Mouse (Mus musculus) stomach, embryonic 14.5 days (tissue): Measurements from ENCODE around the gene Ush1c. TPM values are rescaled to one million over a fixed set of nuclear protein-coding genes. Genes with fewer than 3 reads are reported as not detected.

ENCODE experiments used
- ATAC-seq: fragments of 200-750 bp; cut with Nextera tagmentation; 2 replicates; pipeline ENCODE4 v1.8.0; 2017; ENCODE audit warnings: low read depth, moderate TSS enrichment; ENCODE audit not compliant: insufficient number of reproducible peaks, insufficient read depth, low FRiP score
- H3K27ac ChIP-seq: fragments of 300-500 bp; sonication (generic); 2 replicates; pipeline ENCODE4 v1.5.1; 2014; ENCODE audit warnings: mild to moderate bottlenecking, low read length, moderate library complexity, mixed read lengths
- H3K27me3 ChIP-seq: fragments of 300-500 bp; sonication (generic); 2 replicates; pipeline ENCODE4 v1.6.1; 2014; ENCODE audit warnings: low read length, control low read depth, mixed read lengths; ENCODE audit not compliant: control insufficient read depth, insufficient read depth
- H3K36me3 ChIP-seq: fragments of 300-500 bp; sonication (generic); 2 replicates; pipeline ENCODE4 v1.6.1; 2014; ENCODE audit warnings: mild to moderate bottlenecking, control low read depth, low read length, moderate library complexity, mixed read lengths; ENCODE audit not compliant: control insufficient read depth, insufficient read depth
- H3K4me1 ChIP-seq: fragments of 300-500 bp; sonication (generic); 2 replicates; pipeline ENCODE4 v1.6.1; 2014; ENCODE audit warnings: low read length, control low read depth, mixed read lengths; ENCODE audit not compliant: control insufficient read depth, insufficient read depth
- H3K4me2 ChIP-seq: fragments of 300-500 bp; sonication (generic); replicated peaks from 2 replicates; pipeline ENCODE4 v1.6.1; 2014; ENCODE audit warnings: low read depth, low read length, control low read depth
- H3K4me3 ChIP-seq: fragments of 300-500 bp; sonication (generic); 2 replicates; pipeline ENCODE4 v1.5.1; 2014; ENCODE audit warnings: low read depth, low read length, control low read depth
- H3K9ac ChIP-seq: fragments of 300-500 bp; sonication (generic); replicated peaks from 2 replicates; pipeline ENCODE4 v1.6.1; 2014; ENCODE audit warnings: low read depth, mild to moderate bottlenecking, control low read depth, low read length, moderate library complexity, mixed read lengths
- H3K9me3 ChIP-seq: fragments of 300-500 bp; sonication (generic); 2 replicates; pipeline ENCODE4 v1.6.1; 2016; ENCODE audit warnings: low read depth, low read length, control low read depth; ENCODE audit not compliant: control insufficient read depth
- WGBS: fragments of 180-500 bp; shearing (Covaris S2); extraction: QIAGEN DNeasy Blood & Tissue Kit; methylation state at CpG from one replicate; pipeline ENCODE4 v1.1.7; 2014; 5-methylcytosine and 5-hydroxymethylcytosine counted together
- polyA plus RNA-seq: library from polyadenylated mRNA; unstranded; fragments of >200 nt; fragmentation: Nextera tagmentation; extraction: Ambion mirVana; gene quantifications from 2 replicates; pipeline ENCODE4 v1.2.1, GENCODE M21; 2014

Gene Ush1c
- polyA plus RNA-seq, 1 experiment from 2014 or later, result 2.5 TPM

GRCm38 (mm10) chr7:46226253-46226652, 12.1 kb downstream of the Ush1c start:
- Histone ChIP-seq H3K9me3 (no peaks in the 10 kb centered on the region), H3K27ac (no peak overlapping the region), H3K9ac (no peak overlapping the region), H3K27me3 (no peaks in the 10 kb centered on the region), H3K4me1 (no peaks in the 10 kb centered on the region), H3K4me3 (no peak overlapping the region), H3K36me3 (no peaks in the 10 kb centered on the region), H3K4me2 (no peak overlapping the region)
- WGBS, result 31% methylated on average over 7 of the region's 7 CpGs
- ATAC-seq, result no peak

- WGBS, result 51% methylated on average over 8 of the region's 8 CpGs
- no peak overlapping the region for H3K4me3 ChIP-seq
- H3K9ac ChIP-seq, result no peak overlapping the region
- no peaks in the 10 kb centered on the region for H3K36me3 ChIP-seq
- H3K27me3 ChIP-seq, result no peaks in the 10 kb centered on the region
- peaks cover 6% of the 10 kb centered on the region; the same call in 1 of the 2 replicates for H3K4me1 ChIP-seq
- no peaks in the 10 kb centered on the region for H3K9me3 ChIP-seq
- H3K4me2 ChIP-seq, result no peak overlapping the region
- peak; percentile 46; the same call in 1 of the 2 replicates for ATAC-seq
- no peak overlapping the region for H3K27ac ChIP-seq
These were observed 17.6 kb downstream of the Ush1c start for GRCm38 (mm10) chr7:46220591-46221129.

DNA sequence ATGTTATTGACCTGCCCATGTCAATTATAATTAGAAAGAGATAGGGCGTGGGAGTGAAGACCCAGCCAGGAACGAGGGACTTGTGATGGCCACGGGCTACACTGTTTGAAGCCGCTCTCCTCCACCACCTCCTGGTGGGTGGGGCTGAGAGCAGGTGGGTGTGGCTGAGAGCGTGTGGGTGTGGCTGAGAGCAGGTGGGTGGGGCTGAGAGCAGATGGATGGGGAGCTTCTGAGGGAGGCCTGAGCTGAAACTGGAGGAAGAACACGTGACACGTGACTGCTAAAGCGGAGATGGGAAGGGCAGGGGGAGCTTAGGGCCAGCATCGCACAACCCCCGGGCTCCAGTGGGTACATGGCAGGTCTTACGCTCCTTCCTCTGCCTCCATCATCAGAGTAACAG, 19.9 kb downstream of the Ush1c start:
- H3K36me3 ChIP-seq, result no peaks in the 10 kb centered on the region
- ATAC-seq, result peak; percentile 83
- WGBS, result 14% methylated on average over 11 of the region's 11 CpGs
- H3K4me3 ChIP-seq, result no peak overlapping the region
- H3K27me3 ChIP-seq, result no peaks in the 10 kb centered on the region
- peaks cover 6% of the 10 kb centered on the region; the same call in 1 of the 2 replicates for H3K4me1 ChIP-seq
- no peak overlapping the region for H3K27ac ChIP-seq
- H3K9ac ChIP-seq, result no peak overlapping the region
- H3K4me2 ChIP-seq, result no peak overlapping the region
- no peaks in the 10 kb centered on the region for H3K9me3 ChIP-seq

- no peak for ATAC-seq
- WGBS, result 74% methylated on average over 2 of the region's 2 CpGs
- H3K36me3 ChIP-seq, result no peaks in the 10 kb centered on the region
- peaks cover 6% of the 10 kb centered on the region; the same call in 1 of the 2 replicates for H3K4me1 ChIP-seq
- no peak overlapping the region for H3K9ac ChIP-seq
- no peak overlapping the region for H3K27ac ChIP-seq
- no peaks in the 10 kb centered on the region for H3K9me3 ChIP-seq
- H3K4me3 ChIP-seq, result no peak overlapping the region
- H3K4me2 ChIP-seq, result no peak overlapping the region
- H3K27me3 ChIP-seq, result no peaks in the 10 kb centered on the region
These were observed 21.8 kb downstream of the Ush1c start for GRCm38 (mm10) chr7:46216481-46216880.

GRCm38 (mm10) chr7:46210276-46210675, 28.0 kb downstream of the Ush1c start:
- Histone ChIP-seq H3K9me3 (no peaks in the 10 kb centered on the region), H3K4me1 (no peaks in the 10 kb centered on the region)
- WGBS, result 76% methylated on average over 6 of the region's 6 CpGs

GRCm38 (mm10) chr7:46208131-46208530, 30.2 kb downstream of the Ush1c start:
- Histone ChIP-seq H3K4me2 (no peak overlapping the region), H3K9me3 (no peaks in the 10 kb centered on the region), H3K9ac (no peak overlapping the region), H3K27me3 (no peaks in the 10 kb centered on the region), H3K36me3 (no peaks in the 10 kb centered on the region), H3K4me3 (no peak overlapping the region), H3K4me1 (no peaks in the 10 kb centered on the region), H3K27ac (no peak overlapping the region)
- no peak for ATAC-seq
- WGBS, result 89% methylated on average over 8 of the region's 8 CpGs

More at GRCm38 (mm10) chr7:46210276-46210675, 28.0 kb downstream of the Ush1c start:
- no peak overlapping the region for H3K4me2 ChIP-seq
- no peaks in the 10 kb centered on the region for H3K36me3 ChIP-seq
- H3K9ac ChIP-seq, result no peak overlapping the region
- no peak overlapping the region for H3K4me3 ChIP-seq
- H3K27ac ChIP-seq, result no peak overlapping the region
- H3K27me3 ChIP-seq, result no peaks in the 10 kb centered on the region
- ATAC-seq, result no peak

- H3K4me3 ChIP-seq, result no peak overlapping the region
- no peak for ATAC-seq
- no peaks in the 10 kb centered on the region for H3K4me1 ChIP-seq
- H3K27me3 ChIP-seq, result no peaks in the 10 kb centered on the region
- no peaks in the 10 kb centered on the region for H3K36me3 ChIP-seq
- H3K9ac ChIP-seq, result no peak overlapping the region
- WGBS, result 77% methylated on average over 6 of the region's 6 CpGs
- no peaks in the 10 kb centered on the region for H3K9me3 ChIP-seq
- no peak overlapping the region for H3K27ac ChIP-seq
- no peak overlapping the region for H3K4me2 ChIP-seq
These were observed 33.5 kb downstream of the Ush1c start for GRCm38 (mm10) chr7:46204775-46205174.

GRCm38 (mm10) chr7:46204046-46204471, 34.2 kb downstream of the Ush1c start:
- 37% methylated on average over 11 of the region's 11 CpGs for WGBS
- ATAC-seq, result no peak

GRCm38 (mm10) chr7:46201649-46202048, 36.7 kb downstream of the Ush1c start:
- no peak overlapping the region for H3K27ac ChIP-seq
- no peaks in the 10 kb centered on the region for H3K27me3 ChIP-seq
- 13% methylated on average over 14 of the region's 14 CpGs for WGBS
- H3K4me2 ChIP-seq, result no peak overlapping the region
- H3K9me3 ChIP-seq, result no peaks in the 10 kb centered on the region
- H3K9ac ChIP-seq, result no peak overlapping the region
- H3K4me3 ChIP-seq, result no peak overlapping the region
- no peaks in the 10 kb centered on the region for H3K4me1 ChIP-seq
- no peak; the same call in 1 of the 2 replicates for ATAC-seq
- H3K36me3 ChIP-seq, result no peaks in the 10 kb centered on the region

More at GRCm38 (mm10) chr7:46204046-46204471, 34.2 kb downstream of the Ush1c start:
- H3K4me2 ChIP-seq, result no peak overlapping the region
- H3K36me3 ChIP-seq, result no peaks in the 10 kb centered on the region
- no peak overlapping the region for H3K4me3 ChIP-seq
- H3K27me3 ChIP-seq, result no peaks in the 10 kb centered on the region
- no peak overlapping the region for H3K27ac ChIP-seq
- H3K9me3 ChIP-seq, result no peaks in the 10 kb centered on the region
- no peaks in the 10 kb centered on the region for H3K4me1 ChIP-seq
- H3K9ac ChIP-seq, result no peak overlapping the region
